Mouse (Mus musculus): ENCODE data around the gene Sympk.
A peak's percentile ranks its signal among the peaks of the same experiment; 100 is the strongest.
"Not testable (repeated sequence)": the region's sequence is repeated elsewhere in the genome, so short reads cannot be mapped to it uniquely, and the experiment has no call there.

Gene Sympk

DNA sequence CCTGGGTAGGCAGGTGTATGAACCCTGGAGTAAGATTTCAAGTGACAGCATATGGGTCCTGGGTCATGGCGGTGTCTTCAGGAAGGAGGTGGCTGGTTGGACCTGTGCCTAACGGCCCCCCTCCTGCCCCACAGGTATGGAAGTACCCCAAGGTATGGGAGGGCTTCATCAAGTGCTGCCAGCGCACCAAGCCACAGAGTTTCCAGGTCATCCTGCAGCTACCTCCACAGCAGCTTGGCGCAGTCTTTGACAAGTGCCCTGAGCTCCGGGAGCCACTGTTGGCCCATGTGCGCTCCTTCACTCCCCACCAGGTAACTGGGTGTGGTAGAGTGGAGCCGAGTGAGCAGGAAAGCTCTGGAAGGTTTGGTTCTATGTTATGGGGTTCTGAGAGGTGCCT, 29.0 kb downstream of the Sympk start:
- DNase-seq = no peak

DNA sequence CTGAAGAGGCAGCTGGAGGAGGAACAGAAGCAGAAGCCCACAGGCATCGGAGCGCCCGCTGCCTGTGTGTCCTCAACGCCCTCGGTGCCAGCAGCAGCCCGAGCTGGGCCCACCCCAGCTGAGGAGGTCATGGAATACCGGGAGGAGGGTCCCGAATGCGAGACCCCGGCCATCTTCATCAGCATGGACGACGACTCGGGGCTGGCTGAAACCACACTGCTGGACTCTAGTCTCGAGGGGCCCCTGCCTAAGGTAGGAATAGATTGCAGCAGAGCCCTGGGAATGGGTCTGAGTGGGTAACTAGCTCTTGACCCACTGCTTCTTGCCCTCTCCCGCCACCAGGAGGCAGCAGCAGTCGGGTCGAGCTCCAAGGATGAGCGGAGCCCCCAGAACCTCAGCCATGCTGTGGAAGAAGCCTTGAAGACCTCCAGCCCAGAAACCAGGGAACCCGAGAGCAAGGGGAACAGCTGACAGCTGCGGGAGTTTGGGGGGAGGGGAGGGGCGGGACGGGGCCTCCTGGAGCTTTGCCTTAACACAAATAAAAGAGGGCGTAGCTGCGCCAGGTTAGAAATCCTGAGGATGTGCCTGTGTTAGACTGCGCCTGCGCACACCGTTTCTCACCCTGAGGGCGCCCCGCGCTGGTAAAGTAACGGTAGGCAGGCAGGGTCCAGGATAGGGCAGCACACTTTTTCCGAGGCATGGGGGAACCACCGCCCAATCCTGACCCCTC, 30.0 kb downstream of the Sympk start, which contains the start of gene Rsph6a:
Gene Rsph6a, plus strand, starts transcription at position 644 of the 730 bp plus-strand sequence.
- DNase-seq = peak; percentile 34

DNA sequence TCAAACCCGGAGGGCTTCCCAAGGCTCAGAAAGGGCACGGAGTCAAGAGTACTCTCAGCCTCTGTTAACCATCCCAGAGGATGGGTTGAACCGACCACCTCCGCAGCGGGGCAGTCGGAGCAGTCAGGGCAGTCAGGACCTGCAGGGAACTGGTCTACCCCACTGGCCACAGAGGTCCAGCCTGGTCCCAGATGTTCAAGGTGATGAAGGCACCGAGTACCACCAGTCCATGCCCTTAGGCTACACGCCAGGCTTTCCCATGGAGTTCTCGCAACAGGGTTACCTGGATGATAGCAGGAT, 30.6 kb downstream of the Sympk start:
- no peak for DNase-seq

DNA sequence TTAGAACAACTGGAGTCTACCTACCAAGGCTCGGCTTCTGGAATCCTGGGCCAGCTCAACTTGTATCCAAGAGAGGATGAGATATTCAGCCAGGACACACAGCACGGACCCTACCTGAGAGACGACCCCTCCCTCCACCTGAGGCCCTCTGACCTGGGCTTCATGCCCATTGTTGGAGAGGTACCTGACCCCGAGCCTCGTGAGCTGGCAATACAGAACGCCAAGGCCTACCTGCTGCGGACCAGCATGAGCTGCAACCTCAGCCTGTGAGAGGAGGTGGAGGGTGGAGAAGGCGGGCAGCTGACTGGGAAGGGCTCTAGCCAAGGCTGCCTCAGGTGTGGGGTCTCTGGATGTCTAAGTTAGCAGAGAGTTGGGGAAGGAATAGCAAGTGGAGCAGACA, 30.9 kb downstream of the Sympk start:
- no peak for DNase-seq

DNA sequence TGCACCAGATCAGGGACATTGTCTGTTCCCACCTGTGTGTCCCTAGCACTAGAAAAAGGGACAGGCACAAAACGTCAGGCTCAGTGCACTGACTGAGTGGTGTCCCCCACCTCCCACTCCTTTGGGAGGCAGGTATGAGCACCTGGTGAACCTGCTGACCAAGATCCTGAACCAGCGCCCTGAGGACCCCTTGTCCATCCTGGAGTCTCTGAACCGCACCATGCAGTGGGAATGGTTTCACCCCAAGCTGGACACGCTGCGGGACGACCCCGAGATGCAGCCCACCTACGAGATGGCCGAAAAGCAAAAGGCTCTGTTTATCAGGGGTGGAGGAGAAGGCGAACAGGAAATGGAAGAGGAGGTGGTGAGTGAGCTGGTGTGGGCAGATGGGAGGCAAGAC, 33.2 kb downstream of the Sympk start:
- no peak for DNase-seq

DNA sequence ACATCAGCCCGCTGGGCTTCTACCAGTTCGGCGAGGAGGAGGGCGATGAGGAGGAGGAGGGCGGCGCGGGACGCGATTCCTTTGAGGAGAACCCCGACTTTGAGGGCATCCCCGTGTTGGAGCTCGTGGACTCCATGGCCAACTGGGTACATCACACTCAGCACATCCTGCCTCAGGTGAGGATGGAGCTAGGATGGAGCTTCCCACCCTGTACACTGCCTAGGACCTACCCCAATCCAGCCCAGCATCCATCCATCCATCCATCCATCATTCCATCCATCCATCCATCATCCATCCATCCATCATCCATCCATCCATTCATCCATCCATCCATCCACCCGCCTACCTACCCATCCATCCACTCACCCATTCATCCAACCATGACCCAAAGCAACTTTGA, 41.7 kb downstream of the Sympk start:
- no peak for DNase-seq

- no peak for DNase-seq
Observed at GRCm38 (mm10) chr7:19067063-19067462, 42.9 kb downstream of the Sympk start.

DNA sequence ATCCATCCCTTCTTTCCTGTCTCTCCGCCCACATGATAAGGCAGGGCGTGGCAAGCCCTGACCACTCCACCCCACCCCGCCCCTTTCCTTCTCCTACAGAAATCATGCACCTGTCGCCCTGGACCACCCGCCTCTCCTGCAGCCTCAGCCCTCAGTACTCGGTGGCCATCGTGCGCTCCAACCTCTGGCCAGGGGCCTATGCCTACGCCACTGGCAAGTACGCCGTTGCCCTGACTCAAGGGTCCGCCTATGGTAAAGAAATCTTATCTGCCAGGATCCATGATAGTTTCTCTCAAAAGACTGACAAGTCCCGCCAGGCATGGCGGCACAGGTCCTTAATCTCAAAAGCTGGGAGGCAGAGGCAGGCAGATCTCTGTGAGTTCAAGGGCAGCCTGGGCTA, 43.8 kb downstream of the Sympk start:
- no peak for DNase-seq

- DNase-seq = peak; percentile 83
Observed at GRCm38 (mm10) chr7:19068707-19069106, 44.5 kb downstream of the Sympk start.

DNA sequence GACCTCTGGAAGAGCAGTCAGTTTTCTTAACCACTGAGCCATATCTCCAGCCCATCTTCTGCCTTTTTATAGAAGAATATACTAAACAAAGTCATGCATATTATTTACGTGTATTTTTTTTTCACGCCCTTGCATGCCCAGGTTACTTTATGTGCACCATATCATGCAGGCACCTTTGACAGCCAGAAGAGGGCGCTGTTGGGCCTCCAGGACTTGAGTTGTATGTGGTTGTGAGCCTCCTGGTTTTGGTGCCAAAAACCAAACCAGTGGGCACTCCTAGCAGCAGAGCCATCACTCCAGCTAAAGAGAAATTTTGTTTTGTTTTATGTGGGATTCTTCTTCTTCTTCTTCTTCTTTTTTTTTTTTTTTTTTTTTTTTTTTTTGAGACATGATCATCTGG, 45.3 kb downstream of the Sympk start:
- no peak for DNase-seq

DNA sequence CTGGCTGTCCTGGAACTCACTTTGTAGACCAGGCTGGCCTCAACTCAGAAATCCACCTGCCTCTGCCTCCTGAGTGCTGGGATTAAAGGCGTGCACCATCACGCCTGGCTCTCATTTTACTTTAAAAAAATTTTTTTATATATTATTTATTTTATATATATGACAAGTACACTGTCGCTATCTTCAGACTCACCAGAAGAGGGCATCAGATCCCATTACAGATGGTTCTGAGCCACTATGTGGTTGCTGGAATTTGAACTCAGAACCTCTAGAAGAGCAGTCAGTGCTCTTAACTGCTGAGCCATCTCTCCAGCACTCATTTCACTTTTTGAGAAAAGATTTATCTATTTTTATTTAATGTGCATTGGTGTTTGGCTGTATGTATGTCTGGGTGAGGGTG, 46.8 kb downstream of the Sympk start:
- not testable (repeated sequence) for DNase-seq

GRCm38 (mm10) chr7:19073504-19073903, 49.3 kb downstream of the Sympk start:
- peak; percentile 48 for DNase-seq

DNA sequence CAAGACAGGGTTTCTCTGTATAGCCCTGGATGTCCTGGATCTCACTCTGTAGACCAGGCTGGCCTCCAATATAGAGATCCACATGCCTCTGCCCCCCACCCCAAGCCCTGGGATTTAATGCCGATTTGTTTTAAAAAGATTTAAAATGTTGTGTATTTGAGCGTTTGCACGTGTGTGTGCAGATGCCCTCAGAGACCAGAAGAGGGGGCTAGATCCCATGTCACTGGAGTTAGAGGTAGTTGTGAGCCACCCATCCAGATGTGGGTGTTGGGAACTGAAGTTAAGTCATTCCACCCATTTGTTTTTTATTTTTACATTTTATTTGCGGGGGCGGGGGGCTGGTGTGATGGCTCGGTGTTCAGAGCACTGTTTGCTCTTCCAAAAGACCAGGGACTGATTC, 50.3 kb downstream of the Sympk start:
- no peak for DNase-seq

DNA sequence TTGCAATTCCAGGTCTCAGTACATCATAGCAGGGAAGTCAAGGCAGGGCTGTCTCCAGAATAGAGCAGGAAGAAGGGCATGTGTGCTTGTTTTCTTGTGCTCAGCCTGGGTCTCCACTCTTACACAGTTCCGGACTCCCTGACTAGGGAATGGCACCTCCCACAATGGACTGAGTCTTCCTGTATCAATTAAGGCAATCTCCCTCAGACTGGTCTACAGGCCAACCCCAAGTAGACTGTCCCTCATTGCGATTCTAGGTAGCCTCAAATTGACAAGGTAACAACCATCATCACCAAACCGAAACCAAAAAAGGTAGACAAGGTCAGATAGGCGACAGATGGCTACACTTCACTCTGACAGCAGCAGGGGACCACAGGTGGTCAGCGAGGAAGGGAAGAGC, 51.1 kb downstream of the Sympk start:
- DNase-seq = no peak

- peak; percentile 93 for DNase-seq
Observed at GRCm38 (mm10) chr7:19075723-19076585, 51.8 kb downstream of the Sympk start, which contains the start of gene Dmwd. Gene Dmwd, plus strand, starts transcription at chr7:19076227.

DNA sequence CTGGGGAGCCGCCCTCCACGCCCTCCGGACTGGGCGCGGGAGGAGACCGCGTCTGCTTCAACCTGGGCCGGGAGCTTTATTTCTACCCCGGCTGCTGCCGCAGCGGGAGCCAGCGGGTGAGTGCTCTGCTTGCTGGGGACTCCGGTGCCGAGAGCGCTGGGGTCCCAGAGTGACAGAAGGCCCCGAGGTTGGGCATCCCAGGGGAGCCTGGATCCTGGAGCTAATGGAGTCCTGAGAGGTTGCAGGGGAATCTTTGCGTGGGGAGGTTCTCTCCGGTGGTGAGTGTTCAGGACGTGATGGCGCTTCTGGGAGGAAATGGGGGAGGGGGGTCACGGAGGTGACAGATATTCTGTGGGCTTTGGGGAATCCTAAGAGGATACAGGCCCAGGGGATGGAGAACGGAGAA, 52.4 kb downstream of the Sympk start:
- no peak for DNase-seq

GRCm38 (mm10) chr7:19077761-19078160, 53.6 kb downstream of the Sympk start:
- peak; percentile 49 for DNase-seq

DNA sequence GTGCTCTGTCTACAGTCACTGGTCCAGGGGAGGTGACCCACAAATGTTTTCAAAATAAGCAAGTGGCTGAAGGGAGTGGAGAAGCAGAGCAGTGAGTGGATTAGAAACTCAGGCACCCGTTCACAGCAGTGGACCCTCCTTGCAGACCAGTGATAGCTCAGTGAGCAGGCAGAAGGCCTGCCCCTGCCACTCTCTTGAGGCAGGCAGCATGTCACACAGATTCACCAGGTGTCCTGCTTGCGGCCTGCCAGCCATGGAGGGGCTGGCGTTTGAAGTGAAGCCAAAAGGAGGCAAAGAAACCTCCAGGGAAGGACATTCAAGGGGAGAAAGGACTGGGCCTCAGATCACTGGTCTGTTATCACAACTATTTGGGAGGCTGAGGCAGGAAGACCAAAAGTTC, 54.6 kb downstream of the Sympk start:
- no peak for DNase-seq

DNA sequence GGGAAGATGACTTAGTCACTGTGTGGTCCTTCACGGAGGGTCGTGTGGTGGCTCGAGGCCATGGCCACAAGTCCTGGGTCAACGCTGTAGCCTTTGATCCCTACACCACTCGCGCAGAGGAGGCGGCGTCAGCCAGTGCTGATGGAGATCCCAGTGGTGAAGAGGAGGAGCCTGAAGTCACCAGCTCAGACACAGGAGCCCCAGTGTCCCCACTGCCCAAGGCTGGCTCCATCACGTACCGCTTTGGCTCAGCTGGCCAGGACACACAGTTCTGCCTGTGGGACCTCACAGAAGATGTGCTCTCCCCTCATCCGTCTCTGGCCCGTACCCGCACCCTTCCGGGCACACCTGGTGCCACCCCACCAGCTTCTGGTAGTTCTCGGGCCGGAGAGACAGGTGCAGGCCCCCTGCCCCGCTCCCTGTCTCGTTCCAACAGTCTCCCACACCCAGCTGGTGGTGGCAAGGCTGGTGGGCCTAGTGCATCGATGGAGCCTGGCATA, 56.3 kb downstream of the Sympk start:
- DNase-seq = no peak

DNA sequence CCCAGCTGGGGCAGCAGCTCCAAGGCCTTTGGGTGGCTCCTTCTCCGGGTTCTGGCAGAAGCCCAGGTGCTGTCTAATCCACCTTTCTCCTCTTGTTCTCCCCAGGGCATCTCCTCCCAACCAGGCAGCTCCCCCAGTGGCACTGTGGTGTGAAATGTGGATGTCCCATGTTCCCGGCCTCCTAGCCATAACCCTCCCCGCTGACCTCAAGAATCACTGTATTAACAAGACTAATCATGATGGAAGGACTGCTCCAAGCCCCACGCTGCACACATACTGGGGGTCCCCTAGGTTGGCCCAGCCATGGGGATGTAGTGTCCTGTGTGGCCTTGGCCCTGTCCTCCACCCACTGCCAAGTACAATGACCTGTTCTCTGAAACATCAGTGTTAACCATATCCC, 58.0 kb downstream of the Sympk start:
- no peak for DNase-seq

GRCm38 (mm10) chr7:19083096-19083495, 58.9 kb downstream of the Sympk start:
- peak; percentile 56 for DNase-seq

DNA sequence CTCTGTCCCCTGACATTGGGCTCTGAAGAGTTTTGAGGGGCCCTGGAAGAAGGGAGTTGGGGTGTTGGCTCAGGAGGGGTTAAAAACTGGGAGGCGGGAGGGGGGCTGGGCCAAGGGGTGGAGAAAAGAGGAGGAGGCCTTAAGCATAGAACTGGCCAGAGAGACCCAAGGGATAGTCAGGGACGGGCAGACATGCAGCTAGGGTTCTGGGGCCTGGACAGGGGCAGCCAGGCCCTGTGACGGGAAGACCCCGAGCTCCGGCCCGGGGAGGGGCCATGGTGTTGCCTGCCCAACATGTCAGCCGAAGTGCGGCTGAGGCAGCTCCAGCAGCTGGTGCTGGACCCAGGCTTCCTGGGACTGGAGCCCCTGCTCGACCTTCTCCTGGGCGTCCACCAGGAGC, 59.5 kb downstream of the Sympk start, which contains the start of gene Dmpk:
Gene Dmpk, plus strand, starts transcription at position 149 of the 400 bp plus-strand sequence.
- DNase-seq = no peak

DNA sequence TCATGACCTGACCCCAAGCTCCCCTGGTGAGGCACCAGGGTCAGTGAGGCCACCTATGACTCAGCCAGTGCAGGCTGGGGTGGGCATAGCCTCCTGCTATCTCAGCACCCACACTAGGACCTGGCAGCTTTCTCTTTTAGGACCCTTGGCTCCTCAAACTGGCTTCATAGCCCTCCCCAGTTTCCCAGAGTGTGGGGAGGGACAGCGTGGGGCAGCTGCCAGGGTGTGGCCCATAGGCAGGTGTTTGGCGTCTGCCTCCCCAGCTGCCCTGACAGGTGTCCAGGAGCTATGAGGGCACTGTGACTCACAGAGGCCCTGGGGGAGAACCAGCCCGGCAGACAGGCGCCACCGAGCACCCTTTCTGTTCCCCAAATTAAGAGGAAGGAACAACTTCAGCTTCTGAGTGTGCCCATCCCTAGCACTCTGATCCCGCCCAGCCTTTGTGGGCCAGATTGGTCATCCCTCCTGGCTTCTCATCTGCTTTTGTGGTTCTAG, 60.1 kb downstream of the Sympk start:
- DNase-seq = no peak

GRCm38 (mm10) chr7:19084921-19085473, 60.8 kb downstream of the Sympk start:
- DNase-seq = no peak
